Mouse (Mus musculus): ENCODE results near the gene Fndc11. TPM values are rescaled to one million over a fixed set of nuclear protein-coding genes. Genes with fewer than 3 reads are reported as not detected.

Fndc11 gene
- total RNA-seq, 2 experiments from 2014 or later, result 0.27 TPM; not detected in 1

GRCm38 (mm10) chr2:181218881-181219485 is 830 bp upstream of the Fndc11 start:
- DNase-seq (ENCODE audit: low spot score in 2 of 2), result no peak

DNA sequence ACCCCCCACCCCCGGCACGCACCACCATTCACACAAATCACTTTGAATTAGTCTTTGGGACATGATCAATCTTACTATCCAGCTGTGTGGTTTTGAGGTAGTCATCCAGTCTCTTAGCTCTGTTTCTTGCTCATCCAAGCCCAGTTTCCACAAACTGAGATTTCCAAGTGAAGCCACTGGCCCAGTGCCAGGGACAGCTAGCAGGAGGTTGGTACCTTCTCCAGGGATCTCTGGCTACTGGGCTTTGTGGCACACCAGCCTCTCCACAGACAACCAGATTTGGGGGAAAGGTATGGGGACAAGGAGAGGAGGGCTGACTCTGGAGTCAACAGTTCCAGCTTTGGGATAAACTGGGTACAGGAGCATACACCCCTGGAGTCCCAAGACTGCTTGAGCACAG is 548 bp downstream of the Fndc11 start:
- DNase-seq (ENCODE audit: low spot score in 2 of 2), result no peak

- DNase-seq (ENCODE audit: low spot score in 2 of 2), result no peak
These were observed 5.2 kb downstream of the Fndc11 start for GRCm38 (mm10) chr2:181224994-181225393.

GRCm38 (mm10) chr2:181227122-181227521 is 7.3 kb downstream of the Fndc11 start:
- no peak for DNase-seq (ENCODE audit: low spot score in 2 of 2)

- DNase-seq (ENCODE audit: low spot score in 2 of 2), result no peak
These were observed 8.5 kb downstream of the Fndc11 start for GRCm38 (mm10) chr2:181228335-181228734.

DNA sequence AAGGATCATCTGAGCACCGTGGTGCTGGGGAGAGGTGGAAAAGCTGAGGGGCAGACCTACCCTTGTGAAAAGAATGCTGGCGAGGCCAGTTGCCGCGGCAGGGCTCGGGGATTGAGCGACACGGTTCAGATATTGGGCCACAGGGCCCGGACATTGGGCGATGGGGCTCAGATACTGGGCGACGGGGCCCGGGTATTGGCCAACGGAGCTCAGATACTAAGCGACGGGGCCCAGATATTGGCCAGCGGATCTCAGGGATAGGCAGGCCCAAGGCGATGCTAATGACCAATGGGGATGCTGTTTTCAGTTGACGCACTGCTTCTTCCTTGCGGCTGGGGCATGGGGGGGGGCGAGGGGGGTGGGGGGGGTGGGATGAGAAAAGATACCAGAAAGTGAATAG is 11.4 kb downstream of the Fndc11 start:
- no peak for DNase-seq (ENCODE audit: low spot score in 2 of 2)

GRCm38 (mm10) chr2:181233443-181233842 is 13.6 kb downstream of the Fndc11 start:
- no peak for DNase-seq (ENCODE audit: low spot score in 2 of 2)

DNA sequence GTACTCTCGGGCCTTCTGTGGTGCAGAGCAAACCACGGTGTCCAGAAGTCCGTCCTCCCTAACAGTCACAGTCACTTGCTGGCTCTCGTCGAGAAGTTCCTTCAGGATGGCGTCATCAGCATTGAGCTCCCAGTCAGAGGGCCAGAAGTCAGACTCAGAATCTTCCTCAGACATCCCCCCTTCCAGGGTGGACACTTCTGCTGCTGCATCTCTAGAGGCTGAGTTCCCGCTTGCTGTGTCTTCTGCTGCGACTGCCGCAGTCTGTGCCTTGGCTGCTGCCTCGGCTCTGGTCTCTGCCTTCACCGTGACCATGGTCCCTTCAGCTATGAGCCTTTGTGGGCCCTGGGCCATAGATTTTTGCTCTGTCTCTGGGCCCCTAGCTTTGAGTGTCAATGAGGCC is 14.9 kb downstream of the Fndc11 start:
- no peak for DNase-seq (ENCODE audit: low spot score in 2 of 2)

DNA sequence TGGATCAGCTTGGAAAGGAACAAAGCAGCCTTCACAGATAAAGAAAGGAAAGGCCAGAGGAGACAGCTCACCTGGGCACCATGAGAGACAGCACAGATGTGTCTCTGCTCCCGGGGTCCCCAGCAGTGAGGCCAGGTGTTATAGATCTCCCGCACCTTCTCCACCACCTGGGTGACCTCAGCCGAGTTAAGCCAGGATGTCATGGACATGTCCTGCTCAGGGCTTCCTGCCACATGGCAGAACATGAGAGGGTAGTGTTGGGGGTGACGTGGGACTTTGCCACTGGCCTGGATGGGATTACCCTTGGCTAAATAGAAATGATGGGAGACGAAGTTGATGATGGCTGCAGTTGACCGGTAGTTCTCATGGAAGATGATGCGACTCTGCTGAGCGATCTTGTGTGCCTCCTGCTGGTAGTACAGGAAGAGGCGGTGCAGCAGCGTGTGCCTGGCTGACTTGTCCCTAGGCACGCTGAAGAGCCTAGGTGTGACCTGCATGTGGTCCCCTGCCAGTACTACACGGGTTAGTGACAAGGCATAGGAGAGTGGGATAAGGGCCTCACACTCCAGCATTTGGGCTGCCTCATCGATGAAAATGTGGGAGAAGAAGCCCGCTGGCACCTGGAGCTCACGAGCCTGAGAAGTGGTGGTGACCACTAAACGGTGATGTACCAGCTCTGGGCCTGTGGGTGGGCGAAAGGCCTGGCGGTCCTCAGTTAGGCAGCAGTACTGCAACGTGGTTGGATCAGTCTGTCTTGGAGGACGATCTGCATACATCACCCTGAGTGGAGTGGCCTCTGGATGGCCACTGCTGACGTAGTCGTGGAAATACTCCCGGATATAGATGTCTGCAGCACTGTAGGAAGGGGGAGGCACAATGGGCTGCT is 16.1 kb downstream of the Fndc11 start:
- no peak for DNase-seq (ENCODE audit: low spot score in 2 of 2)

GRCm38 (mm10) chr2:181237251-181238014 is 17.6 kb downstream of the Fndc11 start:
- DNase-seq (ENCODE audit: low spot score in 2 of 2), result no peak

GRCm38 (mm10) chr2:181238091-181238610 is 18.3 kb downstream of the Fndc11 start:
- DNase-seq (ENCODE audit: low spot score in 2 of 2), result no peak

- DNase-seq (ENCODE audit: low spot score in 2 of 2), result no peak
These were observed 19.0 kb downstream of the Fndc11 start for GRCm38 (mm10) chr2:181238861-181239260.

GRCm38 (mm10) chr2:181239261-181239660 is 19.4 kb downstream of the Fndc11 start:
- no peak for DNase-seq (ENCODE audit: low spot score in 2 of 2)

- DNase-seq (ENCODE audit: low spot score in 2 of 2), result no peak
These were observed 21.1 kb downstream of the Fndc11 start for GRCm38 (mm10) chr2:181240806-181241440.

DNA sequence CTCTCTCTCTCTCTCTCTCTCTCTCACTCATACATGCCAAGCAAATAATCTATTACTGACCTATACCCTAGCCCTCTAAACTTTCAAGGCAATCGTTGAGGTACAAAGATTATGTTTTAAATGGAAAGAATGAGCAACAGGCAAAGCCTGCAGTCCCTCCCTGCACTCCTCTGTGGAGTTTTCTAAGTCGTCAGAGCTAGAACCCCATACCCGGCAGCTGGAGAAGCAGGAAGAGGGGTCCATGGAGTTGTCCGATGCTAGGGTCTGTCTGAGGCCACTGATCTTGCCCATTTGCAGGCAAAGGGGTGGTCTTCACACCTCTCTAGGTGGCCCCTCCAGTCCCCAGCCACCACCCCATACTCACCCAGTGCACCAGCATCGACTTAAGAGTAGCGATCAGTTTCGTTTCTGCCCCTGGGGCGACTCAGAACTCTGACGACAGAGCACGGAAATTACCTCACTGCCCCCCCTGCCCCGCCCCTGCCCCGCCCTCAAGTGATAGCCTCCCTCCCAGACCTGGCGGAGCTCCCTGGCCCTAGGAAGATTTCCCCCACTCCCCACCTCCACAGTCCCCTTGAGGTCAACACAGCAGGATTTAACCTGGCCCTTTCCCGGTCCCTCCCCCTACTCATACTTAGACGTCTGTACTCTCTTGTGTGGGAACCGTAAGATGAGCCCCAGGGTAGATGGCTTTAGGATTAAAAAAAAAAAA is 21.9 kb downstream of the Fndc11 start, which contains the start of gene Helz2:
Helz2 (minus strand) TSS at position 426 of the 712 bp plus-strand sequence.
- peak; percentile 58 for DNase-seq (ENCODE audit: low spot score in 2 of 2)

DNA sequence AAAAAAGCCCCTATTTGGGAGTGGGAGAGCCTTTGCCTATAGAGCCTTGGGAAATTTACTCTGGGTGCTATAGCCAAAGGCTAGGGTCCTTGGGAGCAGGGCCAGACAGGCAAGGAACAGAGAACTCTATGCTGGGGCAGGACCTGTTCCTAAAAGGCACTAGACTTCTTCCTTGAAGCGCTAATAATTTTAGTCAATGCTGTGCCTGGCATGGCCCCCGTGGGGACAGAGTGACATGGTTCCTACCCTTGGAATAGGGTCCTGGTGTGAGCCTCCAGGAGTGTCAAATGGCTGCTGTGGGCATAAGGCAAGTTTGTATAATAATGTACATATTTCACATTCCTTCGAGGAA is 22.5 kb downstream of the Fndc11 start:
- no peak for DNase-seq (ENCODE audit: low spot score in 2 of 2)

- no peak for DNase-seq (ENCODE audit: low spot score in 2 of 2)
These were observed 24.0 kb downstream of the Fndc11 start for GRCm38 (mm10) chr2:181243706-181244394.

GRCm38 (mm10) chr2:181245031-181245430 is 25.2 kb downstream of the Fndc11 start:
- DNase-seq (ENCODE audit: low spot score in 2 of 2), result no peak

DNA sequence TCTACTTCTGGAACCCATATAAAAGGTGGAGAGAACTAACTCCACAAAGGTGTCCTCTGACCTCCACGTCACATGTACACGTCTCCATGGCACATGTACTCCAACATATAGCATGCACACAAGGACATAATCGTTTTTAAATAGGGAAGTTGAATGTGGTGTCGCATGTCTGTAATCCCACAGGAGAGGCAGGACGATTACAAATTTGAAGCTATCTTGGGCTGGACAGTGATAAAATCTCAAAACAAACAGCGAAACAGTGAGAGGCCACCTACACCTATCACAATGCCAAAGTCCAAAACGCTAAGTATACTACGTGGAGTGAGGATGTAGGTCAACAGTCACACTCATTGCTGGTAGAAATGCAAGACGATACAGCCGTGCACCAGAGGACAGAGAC is 29.4 kb downstream of the Fndc11 start:
- DNase-seq (ENCODE audit: low spot score in 2 of 2), result no peak

DNA sequence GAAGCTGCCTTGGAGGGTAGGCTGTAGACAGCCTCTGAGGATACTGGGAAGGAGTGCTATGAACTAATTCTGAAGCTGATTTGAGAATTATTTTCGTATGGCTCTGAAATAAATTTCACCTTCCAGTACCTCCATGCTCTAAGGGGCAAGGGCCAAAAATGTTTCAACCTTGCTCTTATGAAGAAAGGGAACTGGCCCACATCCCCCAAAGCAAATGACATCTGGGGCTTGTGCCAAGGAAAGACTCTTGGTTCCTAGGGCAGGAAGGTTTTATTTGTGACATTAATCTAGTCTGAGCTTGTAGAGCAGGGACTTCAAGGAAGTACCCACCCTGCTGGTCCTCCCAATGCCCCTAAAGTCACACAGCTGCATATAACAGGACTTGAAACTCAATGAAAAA is 32.0 kb downstream of the Fndc11 start:
- no peak for DNase-seq (ENCODE audit: low spot score in 2 of 2)

All from adrenal gland, adult 18-20 months (tissue).